Mouse (Mus musculus): ENCODE measurements around the gene Gjd2. TPM values are rescaled to one million over a fixed set of nuclear protein-coding genes. Genes with fewer than 3 reads are reported as not detected.

Gjd2 gene
- total RNA-seq (2021): 10 to 100 TPM; 25.0 to 25.2 TPM

DNA sequence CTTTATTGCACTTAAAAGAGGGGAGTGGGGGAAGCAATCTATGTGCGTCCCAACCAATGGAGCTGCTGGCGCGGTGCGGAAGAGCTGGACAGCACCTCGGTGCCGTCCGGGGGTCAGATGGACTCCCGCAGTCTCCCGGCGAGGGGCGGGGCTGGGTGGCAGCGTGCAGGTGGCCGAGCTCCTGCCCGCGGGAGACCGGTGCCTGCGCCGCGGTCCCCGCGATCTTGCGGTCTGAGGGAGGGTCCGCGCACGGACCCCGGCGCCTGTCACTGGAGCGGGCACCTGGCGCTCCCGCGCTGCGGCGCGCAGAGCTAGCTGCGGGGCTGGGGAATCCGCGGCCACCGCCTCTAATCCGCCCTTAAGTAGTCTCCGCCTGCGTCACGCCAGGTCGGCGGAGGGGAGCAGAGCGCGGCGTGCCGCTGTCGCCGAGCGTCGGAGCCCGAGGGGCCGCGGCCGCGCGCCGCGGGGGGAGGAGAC lies at the start of gene Gjd2:
TSS of gene Gjd2 (minus strand) at position 325 of the 477 bp plus-strand sequence.
- intact Hi-C loops (cut with DNase I): loop anchor here (5.0 kb wide), 1 partner anchor 79 kb away; no protein-coding TSS in a partner anchor
- peak in 1 of 2 experiments; percentile 36 for DNase-seq (ENCODE audit: extremely low spot score in 1 of 2, low spot score in 2 of 2)

DNA sequence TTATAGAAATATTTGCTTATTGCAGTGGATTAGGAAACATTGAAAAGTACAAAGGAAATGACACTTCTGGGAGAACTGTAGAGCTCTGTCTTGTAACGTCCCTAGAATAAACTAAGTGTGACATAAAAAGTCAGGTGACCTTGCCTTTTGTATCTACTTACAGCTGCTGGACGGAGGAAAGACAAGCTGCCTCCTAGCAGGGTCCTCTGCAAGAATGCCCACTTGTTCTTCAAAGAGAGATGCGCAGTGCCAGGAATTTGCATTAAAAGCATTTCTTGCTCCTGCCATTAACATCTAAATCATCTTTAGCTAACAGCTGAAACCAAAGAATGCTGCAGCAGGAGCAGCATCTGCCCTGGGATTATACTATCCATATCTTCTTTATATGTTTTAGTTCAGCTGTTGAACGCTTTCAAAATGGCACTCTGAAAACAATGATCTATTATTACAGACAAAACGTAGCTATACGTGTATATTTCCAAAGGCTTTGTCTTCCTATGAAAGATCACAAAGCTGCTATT lies 46.7 kb upstream of the Gjd2 start:
- no peak for DNase-seq (ENCODE audit: extremely low spot score in 1 of 2, low spot score in 2 of 2)

GRCm38 (mm10) chr2:114059608-114060007 lies 46.2 kb upstream of the Gjd2 start:
- intact Hi-C loops (cut with DNase I): no loop called here
- no peak for DNase-seq (ENCODE audit: extremely low spot score in 1 of 2, low spot score in 2 of 2)

More for the DNA sequence above, 46.7 kb upstream of the Gjd2 start:
- intact Hi-C loops (cut with DNase I): no loop called here

DNA sequence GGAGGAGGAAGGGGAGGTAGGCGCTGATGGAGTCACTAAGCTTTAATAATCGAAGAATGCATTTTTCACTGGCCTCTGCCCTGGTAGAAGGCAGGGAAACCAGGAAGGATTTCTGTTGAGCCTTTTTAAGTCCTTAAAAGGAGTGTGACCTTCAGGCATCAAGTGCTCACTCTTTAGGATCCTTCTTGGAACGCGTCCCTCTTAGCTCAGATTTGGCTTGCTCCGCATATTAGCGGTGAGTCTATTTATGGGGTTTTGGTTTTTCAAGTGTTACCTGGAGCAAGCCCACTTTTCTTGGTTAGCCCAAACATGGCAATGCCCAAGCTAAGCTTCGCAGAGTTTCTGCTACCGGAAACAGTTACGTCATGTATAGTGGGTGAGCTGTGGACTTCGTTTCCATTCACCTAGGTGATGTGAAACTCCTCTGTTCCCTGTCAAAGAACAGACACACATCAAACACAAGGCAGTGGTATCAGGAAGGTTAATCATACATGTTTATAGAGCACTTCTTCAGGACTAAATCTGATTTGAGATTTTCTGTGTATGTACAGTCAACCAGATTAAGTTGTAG lies 44.9 kb upstream of the Gjd2 start:
- no peak for DNase-seq (ENCODE audit: extremely low spot score in 1 of 2, low spot score in 2 of 2)
- intact Hi-C loops (cut with DNase I): no loop called here

GRCm38 (mm10) chr2:114057303-114057853 lies 44.0 kb upstream of the Gjd2 start:
- no peak for DNase-seq (ENCODE audit: extremely low spot score in 1 of 2, low spot score in 2 of 2)
- intact Hi-C loops (cut with DNase I): no loop called here

- no peak for DNase-seq (ENCODE audit: extremely low spot score in 1 of 2, low spot score in 2 of 2)
- intact Hi-C loops (cut with DNase I): no loop called here
Measured at GRCm38 (mm10) chr2:114054129-114054528, 40.7 kb upstream of the Gjd2 start.

- no peak for DNase-seq (ENCODE audit: extremely low spot score in 1 of 2, low spot score in 2 of 2)
- intact Hi-C loops (cut with DNase I): no loop called here
Measured at GRCm38 (mm10) chr2:114052696-114053598, 39.5 kb upstream of the Gjd2 start, which contains the start of gene Actc1. TSS of gene Actc1 (minus strand) at chr2:114053548.

DNA sequence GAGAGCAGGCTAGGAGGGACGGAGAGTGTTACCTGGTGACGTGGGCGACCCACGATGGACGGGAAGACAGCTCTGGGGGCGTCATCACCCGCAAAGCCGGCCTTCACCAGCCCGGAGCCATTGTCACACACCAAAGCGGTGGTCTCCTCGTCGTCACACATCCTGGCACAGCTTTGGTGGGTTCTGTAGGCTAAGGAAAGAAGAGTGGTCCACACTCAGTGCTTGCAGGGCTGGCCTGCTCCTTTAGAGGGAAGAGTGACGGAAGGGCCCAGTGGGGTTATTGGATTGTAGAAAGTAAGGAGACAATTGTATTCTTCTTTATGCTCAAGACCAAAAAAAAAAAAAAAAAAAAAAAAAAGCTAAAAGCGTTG lies 38.4 kb upstream of the Gjd2 start:
- intact Hi-C loops (cut with DNase I): no loop called here

GRCm38 (mm10) chr2:114051111-114051870 lies 37.9 kb upstream of the Gjd2 start:
- intact Hi-C loops (cut with DNase I): no loop called here
- DNase-seq (ENCODE audit: extremely low spot score in 1 of 2, low spot score in 2 of 2): no peak

More for the DNA sequence above, 38.4 kb upstream of the Gjd2 start:
- DNase-seq (ENCODE audit: extremely low spot score in 1 of 2, low spot score in 2 of 2): no peak

DNA sequence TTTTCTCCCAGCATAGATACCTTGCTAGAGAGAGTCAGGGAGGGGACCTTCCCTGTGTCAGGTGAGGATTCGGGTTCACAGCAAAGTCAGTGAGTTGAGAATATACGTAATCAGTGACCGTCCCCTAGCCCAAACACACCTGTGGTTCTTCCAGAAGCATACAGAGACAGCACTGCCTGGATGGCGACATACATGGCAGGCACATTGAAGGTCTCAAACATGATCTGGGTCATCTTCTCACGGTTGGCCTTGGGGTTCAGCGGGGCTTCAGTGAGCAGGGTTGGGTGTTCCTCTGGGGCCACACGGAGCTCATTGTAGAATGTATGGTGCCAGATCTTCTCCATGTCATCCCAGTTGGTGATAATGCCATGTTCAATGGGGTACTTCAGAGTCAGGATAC lies 36.7 kb upstream of the Gjd2 start:
- DNase-seq (ENCODE audit: extremely low spot score in 1 of 2, low spot score in 2 of 2): no peak
- intact Hi-C loops (cut with DNase I): no loop called here

- intact Hi-C loops (cut with DNase I): no loop called here
- no peak for DNase-seq (ENCODE audit: extremely low spot score in 1 of 2, low spot score in 2 of 2)
Measured at GRCm38 (mm10) chr2:114049372-114049771, 36.0 kb upstream of the Gjd2 start.

- intact Hi-C loops (cut with DNase I): no loop called here
- DNase-seq (ENCODE audit: extremely low spot score in 1 of 2, low spot score in 2 of 2): no peak
Measured at GRCm38 (mm10) chr2:114047960-114048611, 34.7 kb upstream of the Gjd2 start.

DNA sequence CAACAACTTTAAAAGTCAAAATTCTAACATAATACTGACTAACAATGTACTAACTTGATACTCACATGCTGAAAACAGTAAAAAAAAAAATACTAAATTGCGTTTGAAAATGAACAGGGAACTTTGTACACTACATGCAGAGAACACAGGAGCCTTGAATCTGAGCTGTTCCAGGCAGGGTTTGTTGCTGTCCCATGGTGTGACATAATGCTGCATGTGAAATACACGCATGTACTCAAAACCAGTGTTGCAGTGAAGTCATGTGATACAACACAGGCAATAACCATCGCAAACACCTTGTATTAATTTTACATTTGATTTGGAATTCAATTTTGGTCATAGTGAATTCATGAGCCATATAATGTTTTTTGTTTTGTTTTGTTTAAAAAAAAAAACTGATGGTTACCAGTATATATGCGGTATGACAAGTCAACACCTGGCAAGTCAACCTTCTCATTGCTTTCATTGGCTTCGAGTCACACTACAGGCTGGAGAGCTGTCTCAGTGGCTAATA lies 32.8 kb upstream of the Gjd2 start:
- intact Hi-C loops (cut with DNase I): no loop called here

GRCm38 (mm10) chr2:114037926-114038325 lies 24.5 kb upstream of the Gjd2 start:
- no peak for DNase-seq (ENCODE audit: extremely low spot score in 1 of 2, low spot score in 2 of 2)

More for the DNA sequence above, 32.8 kb upstream of the Gjd2 start:
- no peak for DNase-seq (ENCODE audit: extremely low spot score in 1 of 2, low spot score in 2 of 2)

GRCm38 (mm10) chr2:114032259-114032658 lies 18.8 kb upstream of the Gjd2 start:
- no peak for DNase-seq (ENCODE audit: extremely low spot score in 1 of 2, low spot score in 2 of 2)
- intact Hi-C loops (cut with DNase I): no loop called here

More at GRCm38 (mm10) chr2:114037926-114038325, 24.5 kb upstream of the Gjd2 start:
- intact Hi-C loops (cut with DNase I): no loop called here

DNA sequence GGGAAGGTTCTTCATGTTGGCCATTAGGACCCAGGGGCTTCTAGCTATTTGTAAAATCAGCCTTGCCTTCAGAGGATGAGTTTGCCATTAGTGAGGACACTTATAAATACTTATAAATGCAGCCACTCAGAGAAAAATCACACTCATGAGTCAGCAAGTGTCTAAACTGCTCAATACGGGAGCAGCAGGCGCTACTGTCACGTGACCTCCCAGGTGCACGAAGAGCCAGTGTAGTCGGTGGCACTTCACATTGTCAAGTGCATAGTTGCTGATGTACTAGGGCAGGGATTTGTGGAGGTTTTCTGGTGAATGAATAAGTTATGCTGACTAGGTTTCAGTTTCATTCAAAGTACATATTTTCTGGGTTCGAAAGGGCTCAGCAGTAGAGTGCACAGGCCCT lies 10.0 kb upstream of the Gjd2 start:
- intact Hi-C loops (cut with DNase I): no loop called here
- no peak for DNase-seq (ENCODE audit: extremely low spot score in 1 of 2, low spot score in 2 of 2)

DNA sequence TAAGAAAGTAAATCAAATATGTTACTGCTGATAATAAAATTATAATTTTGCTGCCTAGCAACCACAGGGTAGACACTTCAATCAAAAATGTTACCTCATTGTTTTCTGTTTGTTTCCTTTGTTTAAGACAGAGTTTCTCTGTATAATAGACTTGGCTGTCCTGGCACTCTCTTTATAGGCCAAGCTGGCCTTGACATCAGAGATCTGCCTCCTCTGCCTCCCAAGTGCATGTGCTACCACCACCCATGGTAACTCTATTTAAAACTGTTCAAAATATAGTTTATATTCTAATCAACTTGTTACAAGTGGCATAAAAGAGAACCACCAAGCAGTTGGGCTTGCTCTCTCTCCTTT lies 6.8 kb upstream of the Gjd2 start:
- intact Hi-C loops (cut with DNase I): no loop called here
- no peak for DNase-seq (ENCODE audit: extremely low spot score in 1 of 2, low spot score in 2 of 2)
